ENCODE assay signal across 8 mouse cellular contexts in the genomic region with DNA sequence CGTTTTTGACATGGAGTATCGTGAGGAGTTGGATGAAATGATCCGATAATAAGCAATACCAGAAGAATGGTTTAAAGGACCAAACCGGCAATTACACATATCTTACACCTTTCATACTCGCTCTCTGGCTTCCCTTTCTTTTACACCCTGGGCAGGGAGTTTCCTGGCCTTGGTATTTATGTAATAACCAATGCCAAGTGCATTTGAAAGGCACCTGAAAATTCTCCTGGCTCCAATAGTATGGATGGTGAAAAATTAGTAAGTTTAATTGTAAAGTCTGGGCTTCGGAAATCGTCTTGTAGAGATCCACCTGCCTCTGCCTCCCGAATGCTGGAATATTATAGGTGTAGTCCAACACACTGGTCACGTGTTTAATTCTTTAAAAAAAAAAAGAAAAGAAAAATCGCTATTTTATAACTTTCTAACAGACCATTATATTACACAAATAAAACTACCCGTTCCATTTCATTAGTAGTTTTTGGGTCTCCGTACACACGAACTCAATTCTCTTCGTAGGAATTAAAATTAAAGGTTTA. TPM values are rescaled to one million over a fixed set of nuclear protein-coding genes. Genes with fewer than 3 reads are reported as not detected.
A peak's percentile ranks its signal among the peaks of the same experiment; 100 is the strongest.
DNase-seq lines count a peak whose midpoint lies in the region; ATAC-seq and TF ChIP-seq lines count a peak whose summit lies in the region.

No protein-coding gene starts in this region.

- H3K9me3 ChIP-seq in hindbrain, embryonic 11.5 days (ENCODE audit: control insufficient read depth, low read length), result no peaks in the 10 kb centered on the region
- no peaks in the 10 kb centered on the region for H3K9me3 ChIP-seq in midbrain, embryonic 11.5 days (ENCODE audit: control insufficient read depth, low read length)

- H3K36me3 ChIP-seq in hindbrain, embryonic 11.5 days (ENCODE audit: control insufficient read depth, insufficient read depth, low read length), result no peaks in the 10 kb centered on the region
- no peaks in the 10 kb centered on the region for H3K36me3 ChIP-seq in midbrain, embryonic 11.5 days (ENCODE audit: control insufficient read depth, insufficient read depth, low read length)

- 4% methylated on average over 14 of the region's 14 CpGs for WGBS in hindbrain, embryonic 11.5 days
- WGBS in midbrain, embryonic 11.5 days, result 5% methylated on average over 14 of the region's 14 CpGs

- H3K4me1 ChIP-seq in brown adipose tissue, adult 24 weeks (ENCODE audit: control insufficient read depth, insufficient read depth, insufficient read length, low read length), result peaks cover 4% of the 10 kb centered on the region; the same call in 1 of the 2 replicates
- no peaks in the 10 kb centered on the region for H3K4me1 ChIP-seq in hindbrain, embryonic 11.5 days (replicated peaks; ENCODE audit: control insufficient read depth, insufficient read depth, low read length)
- peaks cover 9% of the 10 kb centered on the region for H3K4me1 ChIP-seq in midbrain, embryonic 11.5 days (ENCODE audit: control insufficient read depth, insufficient read depth, low read length)

- peak overlapping the region; percentile 70 for H3K4me3 ChIP-seq in left cerebral cortex, adult 2 months
- H3K4me3 ChIP-seq in brown adipose tissue, adult 24 weeks (ENCODE audit: insufficient read depth, low read depth, low read length), result peak overlapping the region; percentile 66
- H3K4me3 ChIP-seq in hindbrain, embryonic 11.5 days (ENCODE audit: low read depth, low read length), result peak overlapping the region; percentile 48
- H3K4me3 ChIP-seq in midbrain, embryonic 11.5 days (ENCODE audit: low read depth, low read length), result peak overlapping the region; percentile 48

- intact Hi-C loops in left cerebral cortex, adult 2 months (cut with DNase I), result loop anchor here (2.0 to 5.0 kb wide), 3 partner anchors 108 to 773 kb away; no protein-coding TSS in a partner anchor

- H3K27ac ChIP-seq in left cerebral cortex, adult 2 months, result no peak overlapping the region; the same call in 1 of the 2 replicates
- H3K27ac ChIP-seq in brown adipose tissue, adult 24 weeks (replicated peaks; ENCODE audit: low read depth, low read length), result no peak overlapping the region
- no peak overlapping the region for H3K27ac ChIP-seq in hindbrain, embryonic 11.5 days (ENCODE audit: low read depth, low read length)
- no peak overlapping the region for H3K27ac ChIP-seq in midbrain, embryonic 11.5 days (ENCODE audit: low read depth, low read length)

- peak overlapping the region; percentile 76 for H3K4me2 ChIP-seq in hindbrain, embryonic 11.5 days (replicated peaks; ENCODE audit: low read depth, low read length)
- H3K4me2 ChIP-seq in midbrain, embryonic 11.5 days, result peak overlapping the region; percentile 85

- no peak for TF ChIP-seq CTCF in left cerebral cortex, adult 2 months (IDR thresholded peaks at IDR 0.05)

- no peak for DNase-seq in left cerebral cortex, adult 2 months (ENCODE audit: extremely low spot score in 1 of 2, low spot score in 2 of 2)
- DNase-seq in left cerebral cortex, adult 18-20 months (ENCODE audit: low spot score in 2 of 2), result no peak
- DNase-seq in hindbrain, embryonic 11.5 days (ENCODE audit: low spot score), result peak; percentile 30
- DNase-seq in midbrain, embryonic 11.5 days (ENCODE audit: low spot score, missing footprints), result peak; percentile 88
- DNase-seq in thymus, postnatal 14 days, result no peak
- no peak for DNase-seq in adrenal gland, postnatal 25 days

- no peak for ATAC-seq in hindbrain, embryonic 11.5 days (ENCODE audit: low FRiP score)
- no peak for ATAC-seq in midbrain, embryonic 11.5 days (ENCODE audit: low FRiP score)
- ATAC-seq in monocyte, adult 5-6 weeks (replicated peaks; ENCODE audit: insufficient number of reproducible peaks, low FRiP score, low TSS enrichment, poor library complexity, severe bottlenecking), result no peak

- no peaks in the 10 kb centered on the region for H3K27me3 ChIP-seq in hindbrain, embryonic 11.5 days (ENCODE audit: control insufficient read depth, insufficient read depth, low read length)
- no peaks in the 10 kb centered on the region for H3K27me3 ChIP-seq in midbrain, embryonic 11.5 days (ENCODE audit: control insufficient read depth, insufficient read depth, low read length)

- H3K9ac ChIP-seq in hindbrain, embryonic 11.5 days (ENCODE audit: low read depth, low read length), result no peak overlapping the region; the same call in 1 of the 2 replicates
- peak overlapping the region; percentile 47; the same call in 1 of the 2 replicates for H3K9ac ChIP-seq in midbrain, embryonic 11.5 days (ENCODE audit: low read length)

RNA-seq across cellular contexts. Expression of gene Trim27, which starts 10.1 kb away (rescaled TPM):
- 10 to 100 TPM; 33.6 to 36.5 TPM for total RNA-seq in left cerebral cortex, adult 2 months (2021)
- 10 to 100 TPM; 38.6 to 38.8 TPM for total RNA-seq in left cerebral cortex, adult 18-20 months (2021)
- 9.1 and 14.4 TPM in 2 replicates for polyA plus RNA-seq in brown adipose tissue, adult 24 weeks (2012; ENCODE audit: insufficient read depth, insufficient read length, missing spikeins)
- polyA plus RNA-seq in hindbrain, embryonic 11.5 days (2014; fragmentation: Nextera tagmentation; extraction: Ambion mirVana), result 133 and 144 TPM in 2 replicates
- 136 and 138 TPM in 2 replicates for polyA plus RNA-seq in midbrain, embryonic 11.5 days (2014; fragmentation: Nextera tagmentation; extraction: Ambion mirVana)
- 81.0 to 103 TPM (median 88.2 TPM) in 3 replicates for total RNA-seq in monocyte, adult 5-6 weeks (2017)
- total RNA-seq in adrenal gland, postnatal 25 days (2021), result 49.2 and 59.6 TPM in 2 replicates

RNA-seq across cellular contexts. Expression of gene Olfr1368, which starts 23.5 kb away (rescaled TPM):
- total RNA-seq in left cerebral cortex, adult 2 months (2021), result not detected
- not detected for total RNA-seq in left cerebral cortex, adult 18-20 months (2021)
- polyA plus RNA-seq in brown adipose tissue, adult 24 weeks (2012; ENCODE audit: insufficient read depth, insufficient read length, missing spikeins), result not detected in 2 replicates
- not detected in 2 replicates for polyA plus RNA-seq in hindbrain, embryonic 11.5 days (2014; fragmentation: Nextera tagmentation; extraction: Ambion mirVana)
- polyA plus RNA-seq in midbrain, embryonic 11.5 days (2014; fragmentation: Nextera tagmentation; extraction: Ambion mirVana), result not detected in 2 replicates
- not detected in 3 replicates for total RNA-seq in monocyte, adult 5-6 weeks (2017)
- total RNA-seq in adrenal gland, postnatal 25 days (2021), result not detected in 2 replicates

RNA-seq across cellular contexts. Expression of gene Olfr263, which starts 39.8 kb away (rescaled TPM):
- not detected for total RNA-seq in left cerebral cortex, adult 2 months (2021)
- not detected for total RNA-seq in left cerebral cortex, adult 18-20 months (2021)
- polyA plus RNA-seq in brown adipose tissue, adult 24 weeks (2012; ENCODE audit: insufficient read depth, insufficient read length, missing spikeins), result not detected in 2 replicates
- not detected in 2 replicates for polyA plus RNA-seq in hindbrain, embryonic 11.5 days (2014; fragmentation: Nextera tagmentation; extraction: Ambion mirVana)
- not detected in 2 replicates for polyA plus RNA-seq in midbrain, embryonic 11.5 days (2014; fragmentation: Nextera tagmentation; extraction: Ambion mirVana)
- total RNA-seq in monocyte, adult 5-6 weeks (2017), result not detected in 3 replicates
- total RNA-seq in adrenal gland, postnatal 25 days (2021), result not detected in 2 replicates

RNA-seq across cellular contexts. Expression of gene Olfr1369-ps1, which starts 57.9 kb away (rescaled TPM):
- not detected for total RNA-seq in left cerebral cortex, adult 2 months (2021)
- total RNA-seq in left cerebral cortex, adult 18-20 months (2021), result not detected
- polyA plus RNA-seq in brown adipose tissue, adult 24 weeks (2012; ENCODE audit: insufficient read depth, insufficient read length, missing spikeins), result not detected in 2 replicates
- polyA plus RNA-seq in hindbrain, embryonic 11.5 days (2014; fragmentation: Nextera tagmentation; extraction: Ambion mirVana), result 0.04 TPM in 1 of 2 replicates, not detected in the other
- polyA plus RNA-seq in midbrain, embryonic 11.5 days (2014; fragmentation: Nextera tagmentation; extraction: Ambion mirVana), result 0.04 TPM in 1 of 2 replicates, not detected in the other
- total RNA-seq in monocyte, adult 5-6 weeks (2017), result not detected in 3 replicates
- total RNA-seq in adrenal gland, postnatal 25 days (2021), result not detected in 2 replicates

Comparison
In these comparisons a context has a peak if more than half of its experiments do, and no peak if none do; other contexts are left out.
1. DNase-seq: peak in hindbrain, embryonic 11.5 days (single experiment) and midbrain, embryonic 11.5 days (single experiment); none in left cerebral cortex, adult 2 months (0 of 2), left cerebral cortex, adult 18-20 months (0 of 2), thymus, postnatal 14 days (single experiment) and adrenal gland, postnatal 25 days (single experiment).
2. Peak in every context shown above with its lines, with median percentiles within 50 percentile points of each other: H3K4me3 ChIP-seq.